Mouse (Mus musculus) spleen, adult 2 months (tissue): ENCODE data around the gene Olfr307. TPM values are rescaled to one million over a fixed set of nuclear protein-coding genes. Genes with fewer than 3 reads are reported as not detected.
"Not testable (repeated sequence)": the region's sequence is repeated elsewhere in the genome, so short reads cannot be mapped to it uniquely, and the experiment has no call there.

ENCODE experiments used
- DNase-seq, 2 experiments: peaks; one replicate each; pipeline versions ENCODE4 v3.0.0 to v3.0.0-alpha.2; 2012 to 2021; ENCODE audit warnings: low spot score in 2 of 2, low read depth in 1 of 2
- H3K27ac ChIP-seq: fragments of 200-500 bp; 2 replicates; pipeline ENCODE4 v1.5.1; 2012; ENCODE audit warnings: low read length, inconsistent platforms; ENCODE audit not compliant: insufficient read depth
- H3K27me3 ChIP-seq: fragments of 200-500 bp; 2 replicates; pipeline ENCODE4 v1.6.1; 2012; ENCODE audit warnings: mild to moderate bottlenecking, moderate library complexity, low read length, inconsistent platforms; ENCODE audit not compliant: control insufficient read depth, insufficient read depth
- H3K36me3 ChIP-seq: fragments of 200-500 bp; 2 replicates; pipeline ENCODE4 v1.6.1; 2012; ENCODE audit warnings: mild to moderate bottlenecking, low read length, inconsistent platforms; ENCODE audit not compliant: control insufficient read depth, insufficient read depth
- H3K4me1 ChIP-seq: fragments of 200-500 bp; 2 replicates; pipeline ENCODE4 v1.6.1; 2011; ENCODE audit warnings: inconsistent platforms; ENCODE audit not compliant: control insufficient read depth, insufficient read depth, insufficient read length
- H3K4me3 ChIP-seq: fragments of 200-500 bp; 2 replicates; pipeline ENCODE4 v1.5.1; 2011; ENCODE audit warnings: mild to moderate bottlenecking, inconsistent platforms; ENCODE audit not compliant: insufficient read depth, insufficient read length; ENCODE audit errors: extremely low read depth
- CTCF ChIP-seq: fragments of 200-500 bp; IDR thresholded peaks from 2 replicates; pipeline ENCODE4 v1.5.1; 2011; ENCODE audit warnings: mild to moderate bottlenecking, inconsistent platforms; ENCODE audit not compliant: insufficient read depth, insufficient read length, insufficient replicate concordance; ENCODE audit errors: extremely low read depth
- POLR2A ChIP-seq: fragments of 200-500 bp; IDR thresholded peaks from 2 replicates; pipeline ENCODE4 v1.6.1; 2011; ENCODE audit warnings: low read depth, low read length, inconsistent platforms
- WGBS: fragments of 180-500 bp; shearing (Covaris S2); methylation state at CpG from one replicate; pipeline ENCODE4 v1.1.7; 2018; 5-methylcytosine and 5-hydroxymethylcytosine counted together
- polyA plus RNA-seq: library from polyadenylated mRNA; depleted of rRNA; stranded (reverse); fragments of >200 nt; gene quantifications from 2 replicates; pipeline ENCODE4 v1.2.3, GENCODE M21; 2012; rRNA removed

Olfr307 gene
- not detected in 2 replicates for polyA plus RNA-seq

DNA sequence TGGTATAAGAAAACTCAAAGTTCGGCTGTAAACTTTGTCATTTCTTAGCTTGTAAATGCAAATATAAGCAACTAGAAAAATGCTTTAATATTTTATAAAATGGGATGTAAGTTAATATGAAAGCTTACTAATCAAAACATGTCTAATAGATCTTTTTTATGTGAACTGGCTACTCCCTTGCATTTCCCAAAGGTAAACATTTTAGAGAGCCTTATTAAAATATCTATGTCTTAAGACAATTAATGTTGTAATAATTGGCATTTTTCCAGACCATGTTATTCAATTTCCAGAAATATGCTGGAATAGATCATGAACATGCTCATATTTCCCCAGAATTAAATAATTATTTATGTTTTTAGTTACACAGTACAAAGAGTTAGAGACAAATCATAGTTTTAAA lies at the start of gene Olfr307:
Gene Olfr307, minus strand, starts transcription at position 101 of the 400 bp plus-strand sequence.
- Histone ChIP-seq H3K27me3 (no peaks in the 10 kb centered on the region), H3K4me3 (no peak within 1 kb of the TSS), H3K36me3 (no peaks in the 10 kb centered on the region), H3K4me1 (no peaks in the 10 kb centered on the region), H3K27ac (no peak within 1 kb of the TSS)
- no peak for TF ChIP-seq CTCF
- TF ChIP-seq POLR2A, result no peak
- WGBS, result 78% methylated on average over 1 of the region's 1 CpGs
- DNase-seq, result no peak

DNA sequence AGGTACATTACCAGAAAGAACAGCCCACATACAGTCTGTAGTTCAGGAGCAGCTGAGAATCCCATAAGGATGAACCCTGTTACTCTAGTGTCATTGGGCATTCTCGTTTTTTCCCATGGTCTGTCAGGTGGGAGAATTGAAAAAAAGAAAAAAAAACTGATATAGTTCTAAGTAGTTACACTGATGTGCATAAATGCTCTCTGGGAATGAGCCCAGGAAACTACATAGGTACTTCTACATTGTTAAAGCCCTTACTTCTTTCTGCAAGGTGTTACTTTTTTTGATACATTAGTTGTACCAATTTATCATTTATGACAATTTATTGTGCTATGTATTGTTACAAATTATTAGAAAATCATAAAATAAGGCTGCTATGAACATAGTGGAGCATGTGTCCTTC lies 49.2 kb upstream of the Olfr307 start, which contains the start of gene Olfr304:
Gene Olfr304, minus strand, starts transcription at position 101 of the 400 bp plus-strand sequence.
- WGBS, result 49% methylated on average over 1 of the region's 1 CpGs
- H3K36me3 ChIP-seq, result no peaks in the 10 kb centered on the region
- no peak within 1 kb of the TSS for H3K27ac ChIP-seq
- no peaks in the 10 kb centered on the region for H3K27me3 ChIP-seq
- H3K4me1 ChIP-seq, result no peaks in the 10 kb centered on the region
- no peak for DNase-seq
- H3K4me3 ChIP-seq, result no peak within 1 kb of the TSS
- TF ChIP-seq POLR2A (no peak), CTCF (no peak)

DNA sequence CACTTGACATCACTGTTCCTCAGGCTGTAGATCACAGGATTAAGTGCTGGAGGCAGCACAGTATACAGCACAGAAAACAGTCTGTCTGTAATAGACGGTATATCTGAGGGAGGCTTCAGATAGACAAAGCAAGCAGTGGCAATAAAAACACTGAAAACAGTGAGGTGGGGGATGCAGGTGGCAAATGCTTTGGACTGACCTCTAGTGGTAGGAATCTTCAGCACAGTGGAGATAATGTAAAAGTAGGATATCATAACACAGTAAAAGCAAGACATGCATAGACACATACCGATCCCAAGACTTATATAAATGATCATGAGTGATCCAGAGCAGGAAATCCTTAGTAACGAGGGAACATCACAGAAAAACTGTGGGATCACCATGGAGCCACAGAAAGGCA lies 48.4 kb upstream of the Olfr307 start:
- TF ChIP-seq CTCF (no peak), POLR2A (no peak)

GRCm38 (mm10) chr7:86366828-86367227 lies 29.4 kb upstream of the Olfr307 start, which contains the start of gene Olfr305:
Olfr305 (minus strand) TSS chr7:86366928.
- no peaks in the 10 kb centered on the region for H3K27me3 ChIP-seq
- no peaks in the 10 kb centered on the region for H3K36me3 ChIP-seq
- H3K27ac ChIP-seq, result no peak within 1 kb of the TSS
- H3K4me1 ChIP-seq, result no peaks in the 10 kb centered on the region
- no peak for DNase-seq
- 78% methylated on average over 1 of the region's 1 CpGs for WGBS
- no peak for TF ChIP-seq POLR2A
- no peak for TF ChIP-seq CTCF
- no peak within 1 kb of the TSS for H3K4me3 ChIP-seq

More for the DNA sequence above, 48.4 kb upstream of the Olfr307 start:
- WGBS, result 67% methylated on average over 3 of the region's 3 CpGs
- Histone ChIP-seq H3K4me3 (no peak overlapping the region), H3K27me3 (no peaks in the 10 kb centered on the region), H3K36me3 (no peaks in the 10 kb centered on the region), H3K27ac (no peak overlapping the region), H3K4me1 (no peaks in the 10 kb centered on the region)
- DNase-seq, result no peak

DNA sequence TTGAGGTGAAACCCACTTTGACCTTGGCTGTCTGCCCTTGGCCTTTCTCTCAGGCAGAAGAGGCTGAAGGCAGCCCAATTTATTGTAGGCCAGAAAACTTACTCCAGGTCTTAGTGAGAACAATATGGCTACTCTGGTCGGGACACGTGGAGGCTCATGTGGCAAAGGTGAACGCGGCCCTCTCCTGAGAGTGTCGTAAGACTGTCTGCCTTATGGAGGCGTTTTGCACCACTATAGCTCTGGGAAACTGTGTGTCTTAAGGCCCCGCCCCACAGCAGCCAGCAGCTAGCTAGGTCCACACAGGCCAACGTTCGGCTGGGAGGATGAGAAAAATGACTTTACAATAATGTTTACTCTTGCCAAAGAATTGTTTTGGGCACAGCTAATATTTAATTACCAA lies 8.9 kb upstream of the Olfr307 start:
- WGBS, result 85% methylated on average over 9 of the region's 9 CpGs
- not testable (repeated sequence) for H3K27me3 ChIP-seq, H3K27ac ChIP-seq, H3K4me1 ChIP-seq, H3K4me3 ChIP-seq, DNase-seq, H3K36me3 ChIP-seq

- H3K27me3 ChIP-seq, result no peaks in the 10 kb centered on the region
- no peak overlapping the region for H3K27ac ChIP-seq
- no peak for DNase-seq
- WGBS, result 69% methylated on average over 3 of the region's 3 CpGs
- no peak overlapping the region for H3K4me3 ChIP-seq
- H3K4me1 ChIP-seq, result no peaks in the 10 kb centered on the region
- H3K36me3 ChIP-seq, result no peaks in the 10 kb centered on the region
- no peak for TF ChIP-seq CTCF
- no peak for TF ChIP-seq POLR2A
Measured at GRCm38 (mm10) chr7:86344253-86344652, 6.9 kb upstream of the Olfr307 start.

GRCm38 (mm10) chr7:86342881-86343565 lies 5.6 kb upstream of the Olfr307 start:
- H3K4me1 ChIP-seq, result no peaks in the 10 kb centered on the region
- no peak overlapping the region for H3K4me3 ChIP-seq
- WGBS, result 80% methylated on average over 14 of the region's 14 CpGs
- H3K36me3 ChIP-seq, result no peaks in the 10 kb centered on the region
- H3K27me3 ChIP-seq, result no peaks in the 10 kb centered on the region
- no peak for DNase-seq
- TF ChIP-seq CTCF, result no peak
- no peak overlapping the region for H3K27ac ChIP-seq
